Mouse (Mus musculus) ES-E14 (cell line): ENCODE data around the gene Kcna1. TPM values are rescaled to one million over a fixed set of nuclear protein-coding genes. Genes with fewer than 3 reads are reported as not detected.
A peak's percentile ranks its signal among the peaks of the same experiment; 100 is the strongest.

Experiments used
- DNase-seq: peaks from one replicate; pipeline ENCODE4 v3.0.0-alpha.2; 2013; ENCODE audit warnings: low read depth, low spot score
- H3K27ac ChIP-seq: 2 replicates; pipeline ENCODE4 v1.5.1; 2012; ENCODE audit warnings: low read depth, mild to moderate bottlenecking, low read length, moderate library complexity, mixed read lengths; ENCODE audit not compliant: poor library complexity, insufficient read depth, severe bottlenecking
- H3K36me3 ChIP-seq: 2 replicates; pipeline ENCODE4 v1.6.1; 2012; ENCODE audit warnings: mild to moderate bottlenecking, low read length, moderate library complexity, mixed read lengths; ENCODE audit not compliant: control insufficient read depth, poor library complexity, insufficient read depth, severe bottlenecking
- H3K4me1 ChIP-seq, 2 experiments: fragments of 150-350 bp in 1 of 2; sonication (generic) in 1 of 2; 2 replicates each; pipeline ENCODE4 v1.6.1; 2012; ENCODE audit warnings: low read length in 2 of 2, mild to moderate bottlenecking in 1 of 2, mixed read lengths in 1 of 2; ENCODE audit not compliant: control insufficient read depth in 2 of 2, insufficient read depth in 2 of 2, poor library complexity in 1 of 2
- H3K4me3 ChIP-seq, 2 experiments: fragments of 150-350 bp in 1 of 2; sonication (generic) in 1 of 2; 2 replicates each; pipeline ENCODE4 v1.5.1; 2012; ENCODE audit warnings: low read length in 2 of 2, low read depth in 1 of 2, mild to moderate bottlenecking in 1 of 2, mixed read lengths in 1 of 2; ENCODE audit not compliant: insufficient read depth in 1 of 2, poor library complexity in 1 of 2, severe bottlenecking in 1 of 2
- H3K9ac ChIP-seq: 2 replicates; pipeline ENCODE4 v1.6.1; 2012; ENCODE audit warnings: low read depth, mild to moderate bottlenecking, low read length, mixed read lengths; ENCODE audit not compliant: poor library complexity, insufficient read depth, severe bottlenecking
- H3K9me3 ChIP-seq: fragments of 150-350 bp; sonication (generic); 2 replicates; pipeline ENCODE4 v1.6.1; 2012; ENCODE audit warnings: low read depth, mild to moderate bottlenecking, low read length; ENCODE audit not compliant: control insufficient read depth, insufficient read depth
- CHD2 ChIP-seq: IDR thresholded peaks from 2 replicates; pipeline ENCODE4 v1.6.1; 2014; ENCODE audit warnings: mild to moderate bottlenecking, low read depth, low read length, inconsistent platforms
- HCFC1 ChIP-seq: IDR thresholded peaks from 2 replicates; pipeline ENCODE4 v1.6.1; 2012; ENCODE audit warnings: low read length, inconsistent platforms, borderline replicate concordance; ENCODE audit not compliant: insufficient read depth
- MAFK ChIP-seq: IDR thresholded peaks from 2 replicates; pipeline ENCODE4 v1.6.1; 2014; ENCODE audit warnings: mild to moderate bottlenecking, low read depth, low read length, inconsistent platforms; ENCODE audit not compliant: insufficient read depth
- ZC3H11A ChIP-seq: IDR thresholded peaks from 2 replicates; pipeline ENCODE4 v1.6.1; 2012; ENCODE audit warnings: low read depth, mild to moderate bottlenecking, inconsistent platforms, low read length, borderline replicate concordance
- ZNF384 ChIP-seq: IDR thresholded peaks from 2 replicates; pipeline ENCODE4 v1.6.1; 2012; ENCODE audit warnings: low read depth, low read length, inconsistent platforms
- in situ Hi-C, 2 experiments: fragments of 600-800 bp; cut with MboI; formaldehyde crosslinking; loops; one replicate each; pipeline ENCODE4 v1.15.1; 2025; ENCODE audit warnings: low sequenced_read_pairs in 2 of 2, inconsistent platforms in 1 of 2; ENCODE audit not compliant: unreplicated experiment in 2 of 2
- total RNA-seq: library from RNA; depleted of rRNA; stranded (reverse); fragments of 300-350 nt; gene quantifications from 2 replicates; pipeline ENCODE4 v1.2.3, GENCODE M21; 2012

Kcna1 gene
- total RNA-seq, 1 experiment = 0.18 TPM

- Histone ChIP-seq H3K9ac (no peak overlapping the region), H3K9me3 (no peaks in the 10 kb centered on the region), H3K27ac (no peak overlapping the region), H3K4me1 (peaks cover 0 to 5% of the 10 kb centered on the region in 2 experiments; a peak in 1 of 4 replicates), H3K36me3 (no peaks in the 10 kb centered on the region), H3K4me3 (peak overlapping the region; percentile 12 to 44; a peak in 2 of 4 replicates)
- TF ChIP-seq ZNF384 (no peak), CHD2 (no peak), MAFK (no peak), HCFC1 (no peak), ZC3H11A (no peak)
- DNase-seq = peak; percentile 48
- in situ Hi-C loops = loop anchor here in 1 of 2 experiments (25.0 kb wide), 1 partner anchor 519 kb away; the partner anchor contains the start of gene Ccnd2
These were observed 3.3 kb downstream of the Kcna1 start for GRCm38 (mm10) chr6:126642856-126643321.

GRCm38 (mm10) chr6:126628451-126628850 is 17.7 kb downstream of the Kcna1 start:
- Histone ChIP-seq H3K36me3 (no peaks in the 10 kb centered on the region), H3K9ac (no peak overlapping the region), H3K4me1 (no peaks in the 10 kb centered on the region), H3K9me3 (no peaks in the 10 kb centered on the region), H3K27ac (no peak overlapping the region), H3K4me3 (no peak overlapping the region)
- in situ Hi-C loops = loop anchor here in 1 of 2 experiments (25.0 kb wide), 1 partner anchor 534 kb away; the partner anchor contains the start of gene Ccnd2
- TF ChIP-seq ZNF384 = no peak
- no peak for TF ChIP-seq HCFC1
- TF ChIP-seq CHD2 = no peak
- no peak for TF ChIP-seq ZC3H11A
- no peak for TF ChIP-seq MAFK
- no peak for DNase-seq

GRCm38 (mm10) chr6:126618455-126618854 is 27.7 kb downstream of the Kcna1 start:
- Histone ChIP-seq H3K9ac (no peak overlapping the region), H3K27ac (no peak overlapping the region), H3K9me3 (no peaks in the 10 kb centered on the region), H3K4me3 (no peak overlapping the region), H3K36me3 (no peaks in the 10 kb centered on the region), H3K4me1 (no peaks in the 10 kb centered on the region)
- in situ Hi-C loops = no loop called here
- no peak for DNase-seq
- TF ChIP-seq CHD2 (no peak), HCFC1 (no peak), ZNF384 (no peak), ZC3H11A (no peak), MAFK (no peak)

GRCm38 (mm10) chr6:126610746-126611145 is 35.4 kb downstream of the Kcna1 start:
- H3K36me3 ChIP-seq = no peaks in the 10 kb centered on the region
- H3K4me3 ChIP-seq = no peak overlapping the region
- H3K27ac ChIP-seq = no peak overlapping the region
- no peaks in the 10 kb centered on the region for H3K4me1 ChIP-seq
- H3K9me3 ChIP-seq = no peaks in the 10 kb centered on the region
- in situ Hi-C loops = no loop called here
- no peak for DNase-seq
- no peak overlapping the region for H3K9ac ChIP-seq
- TF ChIP-seq CHD2 (no peak), MAFK (no peak), ZNF384 (no peak), HCFC1 (no peak), ZC3H11A (no peak)
